Mouse (Mus musculus) right cerebral cortex, adult 18-20 months (tissue): ENCODE results near the gene Cbfa2t3.

Experiments
- DNase-seq: peaks from one replicate; pipeline ENCODE4 v3.0.0; 2022; ENCODE audit warnings: mixed read lengths

Gene Cbfa2t3

GRCm38 (mm10) chr8:122663670-122664069 lies 35.2 kb downstream of the Cbfa2t3 start:
- no peak for DNase-seq

- DNase-seq = no peak
Observed at GRCm38 (mm10) chr8:122663106-122663505, 35.8 kb downstream of the Cbfa2t3 start.

GRCm38 (mm10) chr8:122661894-122662293 lies 37.0 kb downstream of the Cbfa2t3 start:
- DNase-seq = no peak

- DNase-seq = peak; percentile 80
Observed at GRCm38 (mm10) chr8:122661138-122661537, 37.8 kb downstream of the Cbfa2t3 start.

GRCm38 (mm10) chr8:122660022-122660421 lies 38.9 kb downstream of the Cbfa2t3 start:
- no peak for DNase-seq

GRCm38 (mm10) chr8:122658807-122659160 lies 40.1 kb downstream of the Cbfa2t3 start:
- DNase-seq = no peak

GRCm38 (mm10) chr8:122658149-122658806 lies 40.6 kb downstream of the Cbfa2t3 start:
- no peak for DNase-seq

- DNase-seq = no peak
Observed at GRCm38 (mm10) chr8:122656056-122656999, 42.6 kb downstream of the Cbfa2t3 start.

GRCm38 (mm10) chr8:122654768-122655167 lies 44.1 kb downstream of the Cbfa2t3 start:
- DNase-seq = no peak

GRCm38 (mm10) chr8:122652643-122653042 lies 46.3 kb downstream of the Cbfa2t3 start:
- no peak for DNase-seq

GRCm38 (mm10) chr8:122651326-122651921 lies 47.5 kb downstream of the Cbfa2t3 start:
- no peak for DNase-seq

- DNase-seq = no peak
Observed at GRCm38 (mm10) chr8:122648192-122648970, 50.5 kb downstream of the Cbfa2t3 start.

- no peak for DNase-seq
Observed at GRCm38 (mm10) chr8:122646337-122646736, 52.6 kb downstream of the Cbfa2t3 start.

GRCm38 (mm10) chr8:122644175-122644954 lies 54.5 kb downstream of the Cbfa2t3 start:
- DNase-seq = no peak

- peak; percentile 77 for DNase-seq
Observed at GRCm38 (mm10) chr8:122642071-122642470, 56.8 kb downstream of the Cbfa2t3 start.

GRCm38 (mm10) chr8:122641406-122641805 lies 57.5 kb downstream of the Cbfa2t3 start:
- DNase-seq = peak; percentile 89

GRCm38 (mm10) chr8:122640825-122641224 lies 58.1 kb downstream of the Cbfa2t3 start:
- DNase-seq = no peak

- peak; percentile 41 for DNase-seq
Observed at GRCm38 (mm10) chr8:122639521-122640248, 59.2 kb downstream of the Cbfa2t3 start.

GRCm38 (mm10) chr8:122638601-122639000 lies 60.3 kb downstream of the Cbfa2t3 start:
- no peak for DNase-seq

GRCm38 (mm10) chr8:122637230-122637629 lies 61.7 kb downstream of the Cbfa2t3 start:
- DNase-seq = no peak

GRCm38 (mm10) chr8:122636803-122637175 lies 62.1 kb downstream of the Cbfa2t3 start:
- DNase-seq = peak; percentile 44
